Mouse (Mus musculus) heart, adult 2 months (tissue): ENCODE measurements at regions not wholly inside any gene's neighbourhood (a gene's known extent, or its start where the extent isn't known, plus 50 kb on each side); places are given as distances from the start of the nearest gene placed in this dataset.

ENCODE experiments used
- CTCF ChIP-seq: fragments of 200-600 bp; IDR thresholded peaks from 2 replicates; pipeline ENCODE4 v1.8.1; 2022; ENCODE audit warnings: antibody characterized with exemption, mild to moderate bottlenecking, moderate library complexity
- EP300 ChIP-seq: fragments of 200-500 bp; IDR thresholded peaks from 2 replicates; pipeline ENCODE4 v1.6.1; 2011; ENCODE audit warnings: low read depth, low read length, control low read depth; ENCODE audit not compliant: insufficient read depth
- POLR2A ChIP-seq: fragments of 200-500 bp; IDR thresholded peaks from 2 replicates; pipeline ENCODE4 v1.6.1; 2011; ENCODE audit warnings: mild to moderate bottlenecking, low read depth, low read length, control low read depth; ENCODE audit not compliant: insufficient read depth

DNA sequence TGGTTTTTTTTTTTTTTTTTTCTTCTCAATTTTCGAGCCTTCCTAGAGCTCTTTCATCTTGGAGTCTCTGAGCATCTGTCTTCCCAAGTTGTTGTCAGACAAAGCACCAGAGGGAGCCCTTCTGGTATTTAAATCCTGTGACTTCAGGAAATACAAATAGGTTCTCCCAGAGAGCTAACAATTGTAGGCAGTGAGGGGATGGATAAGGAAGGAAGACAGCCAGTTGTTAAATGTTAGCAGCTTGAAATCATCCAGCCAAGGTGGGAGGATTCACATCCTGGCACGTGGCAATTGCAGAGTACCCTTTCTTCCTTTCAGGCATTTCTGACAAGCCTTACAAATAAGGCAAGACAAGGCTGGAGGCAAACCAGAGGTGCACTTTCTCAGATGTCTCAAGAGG is 106.0 kb upstream of the Npy start:
- peak; percentile 27 for TF ChIP-seq CTCF
- TF ChIP-seq POLR2A = no peak
- TF ChIP-seq EP300 = no peak
